Mouse (Mus musculus) heart, embryonic 15.5 days (tissue): Measurements from ENCODE around the gene Nop14. TPM values are rescaled to one million over a fixed set of nuclear protein-coding genes. Genes with fewer than 3 reads are reported as not detected.

Source experiments
- ATAC-seq: fragments of 200-750 bp; cut with Nextera tagmentation; replicated peaks from 2 replicates; pipeline ENCODE4 v1.8.0; 2017; ENCODE audit warnings: low read depth, moderate TSS enrichment; ENCODE audit not compliant: insufficient number of reproducible peaks, insufficient read depth, low FRiP score
- H3K27ac ChIP-seq: fragments of 300-500 bp; sonication (generic); 2 replicates; pipeline ENCODE4 v1.5.1; 2015; ENCODE audit warnings: mild to moderate bottlenecking, inconsistent platforms
- H3K27me3 ChIP-seq: fragments of 300-500 bp; sonication (generic); 2 replicates; pipeline ENCODE4 v1.6.1; 2015; ENCODE audit warnings: inconsistent platforms
- H3K36me3 ChIP-seq: fragments of 300-500 bp; sonication (generic); 2 replicates; pipeline ENCODE4 v1.6.1; 2015; ENCODE audit warnings: mild to moderate bottlenecking, inconsistent platforms
- H3K4me1 ChIP-seq: fragments of 300-500 bp; sonication (generic); replicated peaks from 2 replicates; pipeline ENCODE4 v1.6.1; 2015; ENCODE audit warnings: inconsistent platforms
- H3K4me2 ChIP-seq: fragments of 300-500 bp; sonication (generic); 2 replicates; pipeline ENCODE4 v1.6.1; 2015; ENCODE audit warnings: inconsistent platforms, mild to moderate bottlenecking, moderate library complexity
- H3K4me3 ChIP-seq: fragments of 300-500 bp; sonication (generic); 2 replicates; pipeline ENCODE4 v1.5.1; 2015; ENCODE audit warnings: mild to moderate bottlenecking, inconsistent platforms
- H3K9ac ChIP-seq: fragments of 300-500 bp; sonication (generic); 2 replicates; pipeline ENCODE4 v1.6.1; 2015; ENCODE audit warnings: mild to moderate bottlenecking, inconsistent platforms
- H3K9me3 ChIP-seq: fragments of 300-500 bp; sonication (generic); replicated peaks from 2 replicates; pipeline ENCODE4 v1.6.1; 2016; ENCODE audit warnings: inconsistent platforms
- WGBS: fragments of 180-500 bp; shearing (Covaris S2); methylation state at CpG from one replicate; pipeline ENCODE4 v1.1.7; 2015; ENCODE audit warnings: mixed read lengths; 5-methylcytosine and 5-hydroxymethylcytosine counted together
- polyA plus RNA-seq: library from polyadenylated mRNA; unstranded; fragments of >200 nt; fragmentation: Nextera tagmentation; extraction: Ambion mirVana; gene quantifications from 2 replicates; pipeline ENCODE4 v1.2.1, GENCODE M21; 2015

Gene Nop14
- polyA plus RNA-seq, 1 experiment from 2014 or later = 14.7 TPM

DNA sequence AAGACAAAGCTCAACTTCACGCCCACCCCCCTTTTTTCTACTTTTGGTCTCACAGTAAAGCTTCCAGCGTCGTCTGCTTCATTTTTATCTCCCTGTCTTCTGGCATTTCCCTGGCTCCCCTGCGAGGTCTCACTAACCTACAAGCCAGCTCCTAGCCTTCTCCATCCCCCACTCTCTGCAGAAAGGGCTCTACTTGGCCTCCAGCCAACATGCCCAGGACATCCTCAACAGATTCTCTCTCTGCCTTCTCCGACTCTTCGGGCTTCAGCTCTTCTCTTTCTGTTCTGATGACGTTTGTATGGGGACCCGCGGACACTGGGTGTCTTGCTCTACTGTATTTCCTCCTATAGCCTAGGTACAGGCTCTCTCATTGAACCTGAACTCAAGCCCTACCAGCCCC is 5.1 kb downstream of the Nop14 start:
- Histone ChIP-seq H3K27me3 (no peaks in the 10 kb centered on the region), H3K36me3 (peaks cover 69% of the 10 kb centered on the region), H3K9me3 (no peaks in the 10 kb centered on the region), H3K27ac (no peak overlapping the region), H3K4me2 (no peak overlapping the region), H3K4me1 (peaks cover 13% of the 10 kb centered on the region), H3K9ac (no peak overlapping the region), H3K4me3 (no peak overlapping the region)
- no peak for ATAC-seq
- 53% methylated on average over 9 of the region's 9 CpGs for WGBS

GRCm38 (mm10) chr5:34652961-34653360 is 7.0 kb downstream of the Nop14 start:
- WGBS = 87% methylated on average over 5 of the region's 5 CpGs
- Histone ChIP-seq H3K9me3 (no peaks in the 10 kb centered on the region), H3K36me3 (peaks cover 85% of the 10 kb centered on the region), H3K4me3 (no peak overlapping the region), H3K27me3 (no peaks in the 10 kb centered on the region), H3K9ac (no peak overlapping the region), H3K4me2 (no peak overlapping the region), H3K4me1 (peaks cover 5% of the 10 kb centered on the region), H3K27ac (no peak overlapping the region)
- no peak for ATAC-seq

DNA sequence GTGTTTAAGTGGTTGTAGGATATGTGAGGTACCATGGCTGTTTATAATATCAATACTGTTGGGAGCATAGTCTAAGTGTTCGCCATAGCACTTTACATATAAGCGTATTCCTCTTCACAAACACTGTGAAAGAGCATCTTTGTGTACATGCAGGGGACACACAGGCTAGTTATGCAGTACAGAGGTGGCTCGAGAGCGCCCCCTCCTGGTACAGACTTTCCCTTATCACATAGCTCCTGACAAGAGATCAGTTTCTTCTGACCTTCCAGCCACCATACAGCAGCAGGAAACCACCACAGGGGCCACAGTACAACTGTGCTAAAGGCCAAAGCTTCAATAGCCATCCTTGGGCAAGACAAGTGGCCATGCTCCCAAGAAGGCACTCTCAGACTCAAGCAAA is 12.4 kb downstream of the Nop14 start:
- no peak overlapping the region for H3K4me2 ChIP-seq
- no peak for ATAC-seq
- 51% methylated on average over 4 of the region's 4 CpGs for WGBS
- H3K9me3 ChIP-seq = no peaks in the 10 kb centered on the region
- no peak overlapping the region for H3K27ac ChIP-seq
- H3K9ac ChIP-seq = no peak overlapping the region
- H3K4me3 ChIP-seq = no peak overlapping the region
- no peaks in the 10 kb centered on the region for H3K4me1 ChIP-seq
- H3K36me3 ChIP-seq = peaks cover 93% of the 10 kb centered on the region
- no peaks in the 10 kb centered on the region for H3K27me3 ChIP-seq

- no peak for ATAC-seq
- Histone ChIP-seq H3K4me3 (no peak overlapping the region), H3K27me3 (no peaks in the 10 kb centered on the region), H3K9ac (no peak overlapping the region), H3K4me2 (no peak overlapping the region), H3K27ac (no peak overlapping the region), H3K36me3 (peaks cover 90% of the 10 kb centered on the region), H3K4me1 (peaks cover under 1% of the 10 kb centered on the region; the same call in 1 of the 2 replicates), H3K9me3 (no peaks in the 10 kb centered on the region)
- WGBS = 76% methylated on average over 5 of the region's 5 CpGs
Observed at GRCm38 (mm10) chr5:34642932-34643331, 17.0 kb downstream of the Nop14 start.

- no peak for ATAC-seq
- Histone ChIP-seq H3K36me3 (peaks cover 84% of the 10 kb centered on the region), H3K27ac (no peak overlapping the region), H3K27me3 (no peaks in the 10 kb centered on the region), H3K9ac (no peak overlapping the region), H3K9me3 (no peaks in the 10 kb centered on the region), H3K4me3 (no peak overlapping the region), H3K4me2 (no peak overlapping the region), H3K4me1 (peaks cover 10% of the 10 kb centered on the region)
- WGBS = 80% methylated on average over 3 of the region's 3 CpGs
Observed at GRCm38 (mm10) chr5:34641991-34642390, 18.0 kb downstream of the Nop14 start.

DNA sequence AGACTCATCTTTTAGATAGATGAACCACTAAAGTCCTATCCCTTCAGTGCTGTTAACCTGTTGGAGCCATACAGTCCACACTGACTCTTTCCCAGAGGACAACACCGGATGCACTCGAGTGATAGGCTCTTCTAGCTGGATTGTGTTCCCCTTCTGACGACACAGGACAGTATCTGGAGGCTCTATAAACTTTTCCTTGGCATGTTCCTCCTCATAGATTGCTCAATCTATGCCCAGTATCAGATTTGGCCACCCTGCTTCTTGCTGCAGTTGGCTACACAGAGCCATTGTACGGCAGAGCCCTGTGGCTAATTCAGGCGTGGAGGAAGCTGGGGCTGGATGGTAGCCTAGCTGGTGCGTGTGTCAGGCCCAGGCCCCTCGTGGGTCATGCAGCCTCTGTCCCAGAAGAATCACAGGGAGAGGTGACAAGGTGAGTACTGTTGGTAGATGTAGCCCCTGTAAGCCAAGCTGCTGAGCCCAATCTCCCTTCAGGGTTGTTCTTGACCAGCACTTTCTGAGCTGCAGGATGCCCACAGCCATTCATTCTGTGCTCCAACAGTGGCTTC is 22.3 kb downstream of the Nop14 start:
- WGBS = 72% methylated on average over 7 of the region's 7 CpGs
- no peak for ATAC-seq
- no peaks in the 10 kb centered on the region for H3K27me3 ChIP-seq
- H3K4me1 ChIP-seq = peaks cover 25% of the 10 kb centered on the region
- H3K9ac ChIP-seq = peak overlapping the region; percentile 75
- H3K4me3 ChIP-seq = peak overlapping the region; percentile 68; the same call in 1 of the 2 replicates
- no peaks in the 10 kb centered on the region for H3K9me3 ChIP-seq
- peak overlapping the region; percentile 93 for H3K4me2 ChIP-seq
- peaks cover 68% of the 10 kb centered on the region for H3K36me3 ChIP-seq
- H3K27ac ChIP-seq = peak overlapping the region; percentile 88; the same call in 1 of the 2 replicates

GRCm38 (mm10) chr5:34636481-34637287 is 23.3 kb downstream of the Nop14 start, which contains the start of gene Mfsd10:
TSS of gene Mfsd10 (minus strand) at chr5:34637212.
- peak within 1 kb of the TSS; percentile 68 for H3K4me3 ChIP-seq
- no peaks in the 10 kb centered on the region for H3K27me3 ChIP-seq
- no peaks in the 10 kb centered on the region for H3K9me3 ChIP-seq
- ATAC-seq = peak; percentile 83
- peak within 1 kb of the TSS; percentile 93 for H3K4me2 ChIP-seq
- peak within 1 kb of the TSS; percentile 88 for H3K27ac ChIP-seq
- H3K9ac ChIP-seq = peak within 1 kb of the TSS; percentile 75
- peaks cover 74% of the 10 kb centered on the region for H3K36me3 ChIP-seq
- under 1% methylated on average over 48 of the region's 48 CpGs for WGBS
- H3K4me1 ChIP-seq = peaks cover 25% of the 10 kb centered on the region

DNA sequence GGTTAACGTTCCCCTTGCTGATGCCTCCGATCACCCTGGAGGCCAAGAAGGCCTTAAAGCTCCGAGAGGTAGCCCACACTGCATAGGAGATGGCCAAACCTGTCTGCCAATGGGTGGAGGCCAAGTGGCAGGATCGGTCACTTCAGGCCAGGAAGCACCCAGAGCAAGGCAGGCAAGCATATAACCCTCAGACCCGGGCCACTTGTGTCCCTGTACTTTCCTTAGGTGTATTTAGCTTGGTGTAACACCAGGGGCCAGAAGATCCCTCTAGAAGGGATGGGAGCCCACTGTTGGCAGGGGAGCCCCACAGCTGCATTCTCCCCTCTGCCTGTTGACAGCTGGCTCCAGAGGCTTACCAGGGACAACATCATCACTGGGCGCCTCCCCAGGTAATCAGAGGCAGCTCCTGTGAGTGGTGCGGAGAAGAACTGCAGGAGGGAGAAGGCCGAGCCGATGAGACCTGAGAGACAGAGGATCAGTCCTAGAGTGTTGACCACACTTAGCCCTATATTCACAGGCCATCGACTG is 24.2 kb downstream of the Nop14 start:
- no peaks in the 10 kb centered on the region for H3K9me3 ChIP-seq
- H3K9ac ChIP-seq = peak overlapping the region; percentile 16; the same call in 1 of the 2 replicates
- WGBS = 48% methylated on average over 10 of the region's 10 CpGs
- no peaks in the 10 kb centered on the region for H3K27me3 ChIP-seq
- H3K4me1 ChIP-seq = peaks cover 25% of the 10 kb centered on the region
- H3K4me3 ChIP-seq = peak overlapping the region; percentile 68
- peaks cover 74% of the 10 kb centered on the region for H3K36me3 ChIP-seq
- H3K27ac ChIP-seq = peak overlapping the region; percentile 88; the same call in 1 of the 2 replicates
- no peak for ATAC-seq
- peak overlapping the region; percentile 93 for H3K4me2 ChIP-seq

GRCm38 (mm10) chr5:34634746-34635400 is 25.1 kb downstream of the Nop14 start:
- Histone ChIP-seq H3K9ac (no peak overlapping the region), H3K27ac (no peak overlapping the region; the same call in 1 of the 2 replicates), H3K4me3 (no peak overlapping the region), H3K36me3 (peaks cover 73% of the 10 kb centered on the region), H3K27me3 (no peaks in the 10 kb centered on the region), H3K4me2 (no peak overlapping the region), H3K4me1 (peaks cover 25% of the 10 kb centered on the region), H3K9me3 (no peaks in the 10 kb centered on the region)
- WGBS = 84% methylated on average over 13 of the region's 13 CpGs
- ATAC-seq = no peak

DNA sequence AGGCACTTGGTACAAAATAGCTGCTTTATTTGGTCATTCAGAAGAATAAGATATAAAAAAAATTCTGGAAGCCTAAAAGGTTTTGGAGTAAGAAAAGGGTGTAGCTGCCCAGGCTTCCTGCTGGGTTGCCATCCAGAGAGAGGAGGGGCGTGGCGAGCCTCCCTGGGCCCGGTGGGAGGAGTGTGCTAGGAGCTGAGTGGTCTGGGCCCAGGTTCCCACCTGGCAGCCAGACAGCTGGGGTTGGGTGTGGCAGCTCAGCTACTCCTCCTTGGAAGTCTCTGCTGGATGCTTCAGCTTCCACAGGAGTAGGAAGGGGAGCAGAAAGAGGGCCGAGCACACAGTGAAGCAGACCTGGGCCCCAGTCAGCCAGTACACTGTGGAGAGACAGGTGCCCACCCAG is 26.3 kb downstream of the Nop14 start:
- no peak overlapping the region for H3K27ac ChIP-seq
- no peak overlapping the region for H3K4me2 ChIP-seq
- H3K4me1 ChIP-seq = peaks cover 25% of the 10 kb centered on the region
- H3K9ac ChIP-seq = no peak overlapping the region
- ATAC-seq = no peak
- no peak overlapping the region for H3K4me3 ChIP-seq
- peaks cover 71% of the 10 kb centered on the region for H3K36me3 ChIP-seq
- H3K27me3 ChIP-seq = no peaks in the 10 kb centered on the region
- H3K9me3 ChIP-seq = no peaks in the 10 kb centered on the region
- 62% methylated on average over 4 of the region's 4 CpGs for WGBS

DNA sequence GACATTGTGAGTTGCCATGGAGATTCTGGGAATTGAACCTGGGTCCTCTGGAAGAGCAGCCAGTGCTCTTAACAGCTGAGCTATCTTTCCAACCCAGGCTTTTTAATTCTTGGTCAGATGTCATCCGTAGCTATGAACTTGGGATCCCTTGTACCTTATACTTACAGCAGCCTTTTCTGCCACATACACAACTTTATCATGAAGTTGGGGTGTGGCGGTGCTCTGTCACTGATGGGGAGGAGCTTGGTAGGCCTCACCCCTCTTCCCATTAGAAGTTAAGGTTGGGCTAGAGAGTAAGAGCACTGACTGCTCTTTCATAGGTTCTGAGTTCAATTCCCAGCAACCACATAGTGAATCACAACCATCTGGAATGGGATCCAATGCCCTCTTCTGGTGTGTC is 27.0 kb downstream of the Nop14 start:
- H3K36me3 ChIP-seq = peaks cover 71% of the 10 kb centered on the region
- no peak for ATAC-seq

More for the DNA sequence above, 27.0 kb downstream of the Nop14 start:
- no peak overlapping the region for H3K9ac ChIP-seq
- H3K27me3 ChIP-seq = no peaks in the 10 kb centered on the region
- WGBS = 82% methylated on average over 2 of the region's 2 CpGs
- H3K27ac ChIP-seq = no peak overlapping the region
- peaks cover 25% of the 10 kb centered on the region for H3K4me1 ChIP-seq
- H3K9me3 ChIP-seq = no peaks in the 10 kb centered on the region
- no peak overlapping the region for H3K4me3 ChIP-seq
- no peak overlapping the region for H3K4me2 ChIP-seq
